Mouse (Mus musculus): ENCODE measurements around the gene Dmap1. TPM values are rescaled to one million over a fixed set of nuclear protein-coding genes. Genes with fewer than 3 reads are reported as not detected.

Dmap1 gene
- polyA plus RNA-seq, 1 experiment from 2014 or later: 64.8 TPM

DNA sequence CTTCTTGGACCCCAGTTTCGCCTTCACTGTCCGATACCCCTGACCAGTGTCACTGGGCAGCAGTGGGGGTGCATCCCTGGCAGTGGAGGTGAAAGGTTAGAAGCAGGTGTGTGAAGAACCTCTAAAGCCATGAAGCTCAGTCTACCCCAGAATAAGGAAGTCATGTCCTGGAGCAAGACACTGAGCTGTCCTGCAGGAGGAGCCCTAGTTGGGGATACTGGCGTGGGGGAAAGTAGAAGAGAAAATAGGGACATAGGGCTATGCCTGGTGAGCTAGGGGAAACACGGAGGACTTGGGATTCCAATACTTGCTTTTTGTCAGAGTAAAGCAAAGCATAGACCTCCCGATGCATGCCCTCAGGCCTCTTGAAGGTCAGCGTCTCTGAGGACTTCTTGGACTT is 1.1 kb downstream of the Dmap1 start:
- Histone ChIP-seq H3K9ac (replicated peaks; ENCODE audit: low read length) (peak overlapping the region; percentile 94), H3K4me3 (ENCODE audit: low read length) (peak overlapping the region; percentile 95), H3K4me1 (ENCODE audit: insufficient read depth, low read length) (peaks cover 9% of the 10 kb centered on the region), H3K27ac (ENCODE audit: low read length) (no peak overlapping the region), H3K27me3 (ENCODE audit: insufficient read depth, low read length) (no peaks in the 10 kb centered on the region), H3K4me2 (replicated peaks; ENCODE audit: low read depth, low read length) (peak overlapping the region; percentile 90), H3K9me3 (ENCODE audit: low read length) (no peaks in the 10 kb centered on the region), H3K36me3 (ENCODE audit: insufficient read depth, low read length) (peaks cover 25% of the 10 kb centered on the region)
- ATAC-seq (ENCODE audit: low FRiP score, low TSS enrichment): no peak
- 79% methylated on average over 6 of the region's 6 CpGs for WGBS

- peak; percentile 25; the same call in 1 of the 2 replicates for ATAC-seq (ENCODE audit: low FRiP score, low TSS enrichment)
Measured at GRCm38 (mm10) chr4:117676903-117677302, 5.2 kb downstream of the Dmap1 start.

GRCm38 (mm10) chr4:117673901-117674300 is 8.2 kb downstream of the Dmap1 start:
- Histone ChIP-seq H3K4me1 (ENCODE audit: insufficient read depth, low read length) (no peaks in the 10 kb centered on the region), H3K9me3 (ENCODE audit: low read length) (no peaks in the 10 kb centered on the region), H3K4me3 (ENCODE audit: low read length) (no peak overlapping the region), H3K4me2 (replicated peaks; ENCODE audit: low read depth, low read length) (no peak overlapping the region), H3K9ac (replicated peaks; ENCODE audit: low read length) (no peak overlapping the region), H3K27ac (ENCODE audit: low read length) (no peak overlapping the region), H3K36me3 (ENCODE audit: insufficient read depth, low read length) (peaks cover 48% of the 10 kb centered on the region), H3K27me3 (ENCODE audit: insufficient read depth, low read length) (no peaks in the 10 kb centered on the region)
- ATAC-seq (ENCODE audit: low FRiP score, low TSS enrichment): 0 out of 2 replicates have a peak, but pooled peaks have one; percentile 24
- 87% methylated on average over 3 of the region's 3 CpGs for WGBS

More at GRCm38 (mm10) chr4:117676903-117677302, 5.2 kb downstream of the Dmap1 start:
- H3K9ac ChIP-seq (replicated peaks; ENCODE audit: low read length): no peak overlapping the region
- H3K27ac ChIP-seq (ENCODE audit: low read length): no peak overlapping the region
- H3K27me3 ChIP-seq (ENCODE audit: insufficient read depth, low read length): no peaks in the 10 kb centered on the region
- no peak overlapping the region for H3K4me2 ChIP-seq (replicated peaks; ENCODE audit: low read depth, low read length)
- no peaks in the 10 kb centered on the region for H3K9me3 ChIP-seq (ENCODE audit: low read length)
- H3K4me1 ChIP-seq (ENCODE audit: insufficient read depth, low read length): peaks cover 9% of the 10 kb centered on the region
- H3K36me3 ChIP-seq (ENCODE audit: insufficient read depth, low read length): peaks cover 56% of the 10 kb centered on the region
- WGBS: 19% methylated on average over 3 of the region's 3 CpGs
- H3K4me3 ChIP-seq (ENCODE audit: low read length): no peak overlapping the region

GRCm38 (mm10) chr4:117672042-117672441 is 10.0 kb downstream of the Dmap1 start:
- no peaks in the 10 kb centered on the region for H3K9me3 ChIP-seq (ENCODE audit: low read length)
- peak; percentile 52; the same call in 1 of the 2 replicates for ATAC-seq (ENCODE audit: low FRiP score, low TSS enrichment)
- peaks cover 38% of the 10 kb centered on the region for H3K36me3 ChIP-seq (ENCODE audit: insufficient read depth, low read length)
- H3K4me2 ChIP-seq (replicated peaks; ENCODE audit: low read depth, low read length): no peak overlapping the region
- 34% methylated on average over 9 of the region's 9 CpGs for WGBS
- no peaks in the 10 kb centered on the region for H3K27me3 ChIP-seq (ENCODE audit: insufficient read depth, low read length)
- no peak overlapping the region for H3K27ac ChIP-seq (ENCODE audit: low read length)
- no peak overlapping the region for H3K4me3 ChIP-seq (ENCODE audit: low read length)
- H3K9ac ChIP-seq (replicated peaks; ENCODE audit: low read length): no peak overlapping the region
- no peaks in the 10 kb centered on the region for H3K4me1 ChIP-seq (ENCODE audit: insufficient read depth, low read length)

DNA sequence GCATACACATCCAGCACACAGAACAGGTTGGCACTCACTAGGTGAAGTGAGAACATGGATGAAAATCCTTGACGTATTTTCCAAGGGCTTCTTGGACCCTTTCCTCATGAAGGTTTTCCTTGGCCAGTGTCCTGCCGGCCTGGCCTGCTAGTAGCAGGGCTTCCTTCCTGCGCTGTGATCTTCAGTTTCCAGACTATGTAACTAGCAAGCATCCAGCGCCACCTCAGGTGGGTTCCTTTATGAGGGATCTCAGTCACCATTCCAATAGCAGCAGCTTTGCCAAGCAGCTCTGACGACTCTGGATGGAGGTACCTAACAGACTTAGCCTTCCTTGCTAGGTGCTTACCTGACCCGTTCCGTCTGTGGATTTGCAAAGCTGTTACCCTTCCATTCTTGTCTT is 12.2 kb downstream of the Dmap1 start:
- Histone ChIP-seq H3K27ac (ENCODE audit: low read length) (no peak overlapping the region), H3K4me1 (ENCODE audit: insufficient read depth, low read length) (no peaks in the 10 kb centered on the region), H3K4me3 (ENCODE audit: low read length) (no peak overlapping the region), H3K9ac (replicated peaks; ENCODE audit: low read length) (no peak overlapping the region), H3K36me3 (ENCODE audit: insufficient read depth, low read length) (peaks cover 20% of the 10 kb centered on the region), H3K4me2 (replicated peaks; ENCODE audit: low read depth, low read length) (no peak overlapping the region), H3K9me3 (ENCODE audit: low read length) (no peaks in the 10 kb centered on the region), H3K27me3 (ENCODE audit: insufficient read depth, low read length) (no peaks in the 10 kb centered on the region)
- ATAC-seq (ENCODE audit: low FRiP score, low TSS enrichment): no peak
- 88% methylated on average over 7 of the region's 7 CpGs for WGBS

DNA sequence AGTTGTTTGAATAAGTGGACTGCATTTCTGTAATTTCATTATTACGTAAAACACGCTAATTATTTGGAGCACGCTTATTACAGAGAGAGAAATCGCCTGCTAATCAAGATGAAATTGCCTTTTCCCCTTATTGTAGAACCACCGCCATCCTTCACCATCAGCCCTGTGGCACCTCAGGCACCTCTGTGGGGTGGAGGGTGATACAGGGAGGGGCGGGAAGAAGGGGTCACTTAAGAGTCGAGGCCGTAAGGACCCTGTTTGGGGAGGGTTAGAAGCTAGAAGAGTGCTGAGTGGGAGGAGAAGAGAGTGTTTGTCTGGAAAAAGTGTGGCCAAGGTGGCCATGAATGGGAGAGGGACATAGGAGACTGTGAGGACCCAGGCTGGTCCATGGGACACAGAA is 16.0 kb downstream of the Dmap1 start:
- ATAC-seq (ENCODE audit: low FRiP score, low TSS enrichment): no peak
- no peaks in the 10 kb centered on the region for H3K4me1 ChIP-seq (ENCODE audit: insufficient read depth, low read length)
- 71% methylated on average over 8 of the region's 8 CpGs for WGBS
- no peaks in the 10 kb centered on the region for H3K9me3 ChIP-seq (ENCODE audit: low read length)
- H3K4me3 ChIP-seq (ENCODE audit: low read length): no peak overlapping the region
- no peaks in the 10 kb centered on the region for H3K27me3 ChIP-seq (ENCODE audit: insufficient read depth, low read length)
- no peak overlapping the region for H3K27ac ChIP-seq (ENCODE audit: low read length)
- H3K4me2 ChIP-seq (replicated peaks; ENCODE audit: low read depth, low read length): no peak overlapping the region
- no peak overlapping the region for H3K9ac ChIP-seq (replicated peaks; ENCODE audit: low read length)
- no peaks in the 10 kb centered on the region for H3K36me3 ChIP-seq (ENCODE audit: insufficient read depth, low read length)

- no peak for ATAC-seq (ENCODE audit: low FRiP score, low TSS enrichment)
- 74% methylated on average over 7 of the region's 7 CpGs for WGBS
- H3K27ac ChIP-seq (ENCODE audit: low read length): no peak overlapping the region
Measured at GRCm38 (mm10) chr4:117665531-117665930, 16.5 kb downstream of the Dmap1 start.

GRCm38 (mm10) chr4:117664411-117665137 is 17.5 kb downstream of the Dmap1 start:
- WGBS: 86% methylated on average over 10 of the region's 10 CpGs
- Histone ChIP-seq H3K9ac (replicated peaks; ENCODE audit: low read length) (no peak overlapping the region), H3K4me2 (replicated peaks; ENCODE audit: low read depth, low read length) (no peak overlapping the region)

More at GRCm38 (mm10) chr4:117665531-117665930, 16.5 kb downstream of the Dmap1 start:
- Histone ChIP-seq H3K27me3 (ENCODE audit: insufficient read depth, low read length) (no peaks in the 10 kb centered on the region), H3K4me1 (ENCODE audit: insufficient read depth, low read length) (no peaks in the 10 kb centered on the region), H3K9ac (replicated peaks; ENCODE audit: low read length) (no peak overlapping the region), H3K4me3 (ENCODE audit: low read length) (no peak overlapping the region), H3K36me3 (ENCODE audit: insufficient read depth, low read length) (no peaks in the 10 kb centered on the region), H3K4me2 (replicated peaks; ENCODE audit: low read depth, low read length) (no peak overlapping the region), H3K9me3 (ENCODE audit: low read length) (no peaks in the 10 kb centered on the region)

DNA sequence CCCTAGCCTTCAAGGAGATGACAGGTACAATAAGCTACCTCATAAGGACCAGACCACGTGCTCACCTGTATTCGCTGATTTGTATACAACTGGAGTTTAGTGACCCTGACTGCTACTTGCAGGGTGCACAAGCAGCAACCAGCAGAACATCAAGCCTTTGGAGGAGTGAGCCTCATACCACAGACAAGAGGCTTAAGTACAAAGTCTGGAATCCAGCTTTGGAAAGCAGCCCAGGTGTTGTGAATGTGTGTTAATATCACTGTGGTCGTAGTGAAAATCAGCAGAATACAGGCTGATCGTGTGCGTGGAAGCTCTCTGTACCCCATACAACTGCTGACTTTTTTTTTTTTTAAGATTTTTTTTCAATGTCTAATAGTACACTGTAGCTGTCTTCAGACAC is 22.1 kb downstream of the Dmap1 start:
- H3K9ac ChIP-seq (replicated peaks; ENCODE audit: low read length): no peak overlapping the region
- WGBS: 88% methylated on average over 5 of the region's 5 CpGs
- no peaks in the 10 kb centered on the region for H3K36me3 ChIP-seq (ENCODE audit: insufficient read depth, low read length)
- H3K4me2 ChIP-seq (replicated peaks; ENCODE audit: low read depth, low read length): no peak overlapping the region
- no peaks in the 10 kb centered on the region for H3K9me3 ChIP-seq (ENCODE audit: low read length)
- no peak for ATAC-seq (ENCODE audit: low FRiP score, low TSS enrichment)
- peaks cover 26% of the 10 kb centered on the region for H3K4me1 ChIP-seq (ENCODE audit: insufficient read depth, low read length)
- no peaks in the 10 kb centered on the region for H3K27me3 ChIP-seq (ENCODE audit: insufficient read depth, low read length)
- no peak overlapping the region for H3K27ac ChIP-seq (ENCODE audit: low read length)
- H3K4me3 ChIP-seq (ENCODE audit: low read length): no peak overlapping the region

More at GRCm38 (mm10) chr4:117664411-117665137, 17.5 kb downstream of the Dmap1 start:
- Histone ChIP-seq H3K36me3 (ENCODE audit: insufficient read depth, low read length) (no peaks in the 10 kb centered on the region), H3K4me3 (ENCODE audit: low read length) (no peak overlapping the region), H3K27ac (ENCODE audit: low read length) (no peak overlapping the region), H3K4me1 (ENCODE audit: insufficient read depth, low read length) (no peaks in the 10 kb centered on the region), H3K9me3 (ENCODE audit: low read length) (no peaks in the 10 kb centered on the region), H3K27me3 (ENCODE audit: insufficient read depth, low read length) (no peaks in the 10 kb centered on the region)
- no peak for ATAC-seq (ENCODE audit: low FRiP score, low TSS enrichment)
